11 mouse cellular contexts compared by ENCODE assay signal in the genomic region with DNA sequence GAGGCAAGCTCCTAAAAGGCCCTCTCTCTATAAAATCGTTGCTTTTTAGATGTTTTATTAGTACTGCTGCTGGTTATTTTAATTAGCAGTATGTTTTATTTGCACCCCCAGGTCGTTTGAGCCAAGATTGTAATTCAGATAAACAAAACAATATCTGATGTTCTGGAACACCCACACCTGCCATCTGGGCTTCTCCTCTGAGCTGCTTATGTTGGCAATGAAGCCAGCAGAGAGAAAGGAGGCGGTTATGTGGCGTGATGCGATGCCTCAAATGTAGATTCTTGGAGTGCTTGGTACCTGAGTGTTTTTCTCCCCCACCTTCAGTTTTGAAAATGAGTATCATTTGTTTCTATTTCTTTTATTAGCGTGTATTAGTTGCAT. TPM values are rescaled to one million over a fixed set of nuclear protein-coding genes. Genes with fewer than 3 reads are reported as not detected.
A peak's percentile ranks its signal among the peaks of the same experiment; 100 is the strongest.
DNase-seq lines count a peak whose midpoint lies in the region; ATAC-seq lines count a peak whose summit lies in the region.
"Had no signal": no experiment of that assay in that cellular context is flagged by ENCODE, and none has a peak within 500 bp of the region (broad histone marks: within the 10 kb centered on the region; RNA-seq: fewer than 3 reads in every experiment).

No protein-coding gene starts in this region.

- 63% methylated on average over 6 of the region's 6 CpGs for WGBS in forebrain, embryonic 13.5 days
- WGBS in forebrain, embryonic 11.5 days: 86% methylated on average over 6 of the region's 6 CpGs
- 67% methylated on average over 6 of the region's 6 CpGs for WGBS in intestine, embryonic 15.5 days

- H3K4me3 ChIP-seq in forebrain, embryonic 13.5 days: no peak overlapping the region
- no peak overlapping the region for H3K4me3 ChIP-seq in forebrain, embryonic 11.5 days (ENCODE audit: low read depth, low read length)
- no peak overlapping the region for H3K4me3 ChIP-seq in intestine, embryonic 15.5 days (replicated peaks)
- H3K4me3 ChIP-seq: liver, embryonic 15.5 days had no signal

- H3K9ac ChIP-seq in forebrain, embryonic 13.5 days: no peak overlapping the region
- H3K9ac ChIP-seq in forebrain, embryonic 11.5 days (ENCODE audit: low read length): no peak overlapping the region
- H3K9ac ChIP-seq in intestine, embryonic 15.5 days: no peak overlapping the region
- H3K9ac ChIP-seq: liver, embryonic 15.5 days had no signal

- no peaks in the 10 kb centered on the region for H3K9me3 ChIP-seq in forebrain, embryonic 13.5 days (replicated peaks)
- H3K9me3 ChIP-seq in forebrain, embryonic 11.5 days (ENCODE audit: control insufficient read depth, low read length): no peaks in the 10 kb centered on the region
- no peaks in the 10 kb centered on the region for H3K9me3 ChIP-seq in intestine, embryonic 15.5 days
- H3K9me3 ChIP-seq: liver, embryonic 15.5 days had no signal

- DNase-seq in forebrain, embryonic 11.5 days (ENCODE audit: low spot score): no peak
- peak; percentile 81 for DNase-seq in right cerebral cortex, adult 18-20 months
- no peak for DNase-seq in right cerebral cortex, postnatal 4 days
- peak; percentile 75 for DNase-seq in layer of hippocampus, adult 9-10 months (ENCODE audit: low spot score)
- no peak for DNase-seq in thymus, postnatal 0 days (ENCODE audit: low spot score)
- no peak for DNase-seq in testis, postnatal 14 days (ENCODE audit: low spot score)
- DNase-seq: embryo, embryonic 11 days had no signal

- ATAC-seq in forebrain, embryonic 13.5 days: no peak
- no peak for ATAC-seq in forebrain, embryonic 11.5 days (replicated peaks; ENCODE audit: low FRiP score)
- ATAC-seq in intestine, embryonic 15.5 days: no peak
- ATAC-seq: intestine, postnatal 0 days had no signal

- no peak overlapping the region for H3K4me2 ChIP-seq in forebrain, embryonic 13.5 days
- no peak overlapping the region for H3K4me2 ChIP-seq in forebrain, embryonic 11.5 days (ENCODE audit: low read depth, low read length, severe bottlenecking)
- H3K4me2 ChIP-seq in intestine, embryonic 15.5 days (replicated peaks): no peak overlapping the region
- H3K4me2 ChIP-seq: liver, embryonic 15.5 days had no signal

- H3K27ac ChIP-seq in forebrain, embryonic 13.5 days: peak overlapping the region; percentile 6; the same call in 1 of the 2 replicates
- H3K27ac ChIP-seq in forebrain, embryonic 11.5 days (ENCODE audit: low read depth, low read length): no peak overlapping the region
- H3K27ac ChIP-seq in intestine, embryonic 15.5 days: no peak overlapping the region
- H3K27ac ChIP-seq: liver, embryonic 15.5 days had no signal

- H3K4me1 ChIP-seq in forebrain, embryonic 13.5 days: peaks cover 71% of the 10 kb centered on the region
- H3K4me1 ChIP-seq in forebrain, embryonic 11.5 days (replicated peaks; ENCODE audit: control insufficient read depth, insufficient read depth, low read length): peaks cover 13% of the 10 kb centered on the region
- peaks cover 4% of the 10 kb centered on the region; the same call in 1 of the 2 replicates for H3K4me1 ChIP-seq in intestine, embryonic 15.5 days (replicated peaks)
- H3K4me1 ChIP-seq: liver, embryonic 15.5 days had no signal

- H3K36me3 ChIP-seq in forebrain, embryonic 13.5 days (ENCODE audit: poor library complexity, severe bottlenecking): no peaks in the 10 kb centered on the region
- H3K36me3 ChIP-seq in forebrain, embryonic 11.5 days (ENCODE audit: control insufficient read depth, insufficient read depth, low read length): no peaks in the 10 kb centered on the region
- no peaks in the 10 kb centered on the region for H3K36me3 ChIP-seq in intestine, embryonic 15.5 days
- H3K36me3 ChIP-seq: liver, embryonic 15.5 days had no signal

- no peaks in the 10 kb centered on the region for H3K27me3 ChIP-seq in forebrain, embryonic 13.5 days
- H3K27me3 ChIP-seq in forebrain, embryonic 11.5 days (ENCODE audit: control insufficient read depth, insufficient read depth, low read length): no peaks in the 10 kb centered on the region
- H3K27me3 ChIP-seq in intestine, embryonic 15.5 days (replicated peaks): no peaks in the 10 kb centered on the region
- H3K27me3 ChIP-seq: liver, embryonic 15.5 days had no signal

RNA-seq across cellular contexts. Expression of gene Cdon, which starts 18.1 kb away (rescaled TPM):
- 20.7 and 22.1 TPM in 2 replicates for polyA plus RNA-seq in forebrain, embryonic 13.5 days (2015; fragmentation: Nextera tagmentation; extraction: Ambion mirVana)
- 16.4 and 17.2 TPM in 2 replicates for polyA plus RNA-seq in forebrain, embryonic 11.5 days (2014; fragmentation: Nextera tagmentation; extraction: Ambion mirVana)
- polyA plus RNA-seq in intestine, embryonic 15.5 days (2015; fragmentation: Nextera tagmentation; extraction: Ambion mirVana): 6.6 and 8.2 TPM in 2 replicates
- polyA plus RNA-seq in thymus, postnatal 0 days (2015; fragmentation: Nextera tagmentation; extraction: Ambion mirVana): 1.5 and 2.0 TPM in 2 replicates

Comparison
In these comparisons a context has a peak if more than half of its experiments do, and no peak if none do; other contexts are left out.
1. DNase-seq: peak in right cerebral cortex, adult 18-20 months (single experiment) and layer of hippocampus, adult 9-10 months (single experiment); none in forebrain, embryonic 11.5 days (single experiment), right cerebral cortex, postnatal 4 days (single experiment), thymus, postnatal 0 days (single experiment) and testis, postnatal 14 days (single experiment).